Mouse (Mus musculus) midbrain, embryonic 11.5 days (tissue): ENCODE data around the gene Rpl12. TPM values are rescaled to one million over a fixed set of nuclear protein-coding genes. Genes with fewer than 3 reads are reported as not detected.
"Not testable (repeated sequence)": the region's sequence is repeated elsewhere in the genome, so short reads cannot be mapped to it uniquely, and the experiment has no call there.

Experiments used
- ATAC-seq: fragments of 200-750 bp; cut with Nextera tagmentation; 2 replicates; pipeline ENCODE4 v1.8.0; 2017; ENCODE audit warnings: moderate TSS enrichment, moderate library complexity; ENCODE audit not compliant: low FRiP score
- DNase-seq: peaks from one replicate; pipeline ENCODE4 v3.0.0; 2015; ENCODE audit warnings: low spot score; ENCODE audit errors: missing footprints
- H3K27ac ChIP-seq: fragments of 300-500 bp; sonication (generic); 2 replicates; pipeline ENCODE4 v1.5.1; 2014; ENCODE audit warnings: low read depth, low read length
- H3K27me3 ChIP-seq: fragments of 300-500 bp; sonication (generic); 2 replicates; pipeline ENCODE4 v1.6.1; 2014; ENCODE audit warnings: mild to moderate bottlenecking, low read length, moderate library complexity, mixed read lengths; ENCODE audit not compliant: control insufficient read depth, insufficient read depth
- H3K36me3 ChIP-seq: fragments of 300-500 bp; sonication (generic); 2 replicates; pipeline ENCODE4 v1.6.1; 2014; ENCODE audit warnings: mild to moderate bottlenecking, low read length, moderate library complexity, mixed read lengths; ENCODE audit not compliant: control insufficient read depth, insufficient read depth
- H3K4me1 ChIP-seq: fragments of 300-500 bp; sonication (generic); 2 replicates; pipeline ENCODE4 v1.6.1; 2014; ENCODE audit warnings: low read length; ENCODE audit not compliant: control insufficient read depth, insufficient read depth
- H3K4me2 ChIP-seq: fragments of 300-500 bp; sonication (generic); 2 replicates; pipeline ENCODE4 v1.6.1; 2014; ENCODE audit warnings: mild to moderate bottlenecking, moderate library complexity
- H3K4me3 ChIP-seq: fragments of 300-500 bp; sonication (generic); 2 replicates; pipeline ENCODE4 v1.5.1; 2014; ENCODE audit warnings: low read depth, low read length
- H3K9ac ChIP-seq: fragments of 300-500 bp; sonication (generic); 2 replicates; pipeline ENCODE4 v1.6.1; 2014; ENCODE audit warnings: low read length
- H3K9me3 ChIP-seq: fragments of 300-500 bp; sonication (generic); 2 replicates; pipeline ENCODE4 v1.6.1; 2016; ENCODE audit warnings: low read length; ENCODE audit not compliant: control insufficient read depth
- WGBS: fragments of 180-500 bp; shearing (Covaris S2); extraction: QIAGEN DNeasy Blood & Tissue Kit; methylation state at CpG from one replicate; pipeline ENCODE4 v1.1.7; 2014; 5-methylcytosine and 5-hydroxymethylcytosine counted together
- polyA plus RNA-seq: library from polyadenylated mRNA; unstranded; fragments of >200 nt; fragmentation: Nextera tagmentation; extraction: Ambion mirVana; gene quantifications from 2 replicates; pipeline ENCODE4 v1.2.1, GENCODE M21; 2014

Gene Rpl12
- polyA plus RNA-seq, 1 experiment from 2014 or later, result 155 TPM

DNA sequence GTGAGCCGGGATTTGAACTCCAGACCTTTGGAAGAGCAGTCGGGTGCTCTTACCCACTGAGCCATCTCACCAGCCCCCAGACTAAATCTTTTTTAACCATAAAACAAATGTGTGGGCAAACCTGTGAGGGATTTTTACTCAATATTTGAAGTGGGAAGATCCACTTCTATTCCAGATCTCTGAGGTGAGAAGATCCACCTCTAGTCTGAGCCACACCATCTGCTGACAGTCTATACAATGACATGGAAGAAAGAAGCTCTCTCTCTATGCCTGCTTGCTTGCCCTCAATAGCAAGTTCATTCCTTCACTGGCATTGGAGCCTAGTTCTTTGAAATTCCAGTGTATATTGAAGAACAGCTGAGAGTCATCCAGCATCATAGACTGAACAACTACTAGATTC lies 38.4 kb downstream of the Rpl12 start:
- ATAC-seq (no peak), DNase-seq (no peak)
- Histone ChIP-seq H3K9me3 (no peaks in the 10 kb centered on the region), H3K36me3 (no peaks in the 10 kb centered on the region), H3K4me2 (no peak overlapping the region), H3K27me3 (no peaks in the 10 kb centered on the region), H3K4me1 (no peaks in the 10 kb centered on the region), H3K9ac (no peak overlapping the region), H3K27ac (no peak overlapping the region), H3K4me3 (no peak overlapping the region)
- 89% methylated on average over 2 of the region's 2 CpGs for WGBS

DNA sequence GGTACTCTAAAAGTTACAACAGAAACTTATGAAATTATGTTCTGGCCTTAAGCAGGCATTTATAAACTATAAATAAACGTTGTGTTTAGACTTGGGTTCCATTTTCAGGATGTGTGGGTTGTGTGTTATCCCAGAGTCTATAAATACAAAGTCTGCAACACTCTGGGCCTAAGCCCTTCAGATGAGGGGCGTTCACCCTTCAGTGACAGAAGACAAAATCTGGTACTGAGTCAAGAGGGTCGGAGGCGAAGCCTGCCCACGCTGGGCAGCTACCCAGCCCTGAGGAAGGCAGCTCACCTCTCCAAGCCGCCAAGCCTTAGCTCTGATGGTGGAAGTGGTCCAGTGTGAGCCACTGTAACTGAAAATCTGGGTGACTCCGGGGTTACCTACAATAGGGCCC lies 40.8 kb downstream of the Rpl12 start:
- no peak for DNase-seq

DNA sequence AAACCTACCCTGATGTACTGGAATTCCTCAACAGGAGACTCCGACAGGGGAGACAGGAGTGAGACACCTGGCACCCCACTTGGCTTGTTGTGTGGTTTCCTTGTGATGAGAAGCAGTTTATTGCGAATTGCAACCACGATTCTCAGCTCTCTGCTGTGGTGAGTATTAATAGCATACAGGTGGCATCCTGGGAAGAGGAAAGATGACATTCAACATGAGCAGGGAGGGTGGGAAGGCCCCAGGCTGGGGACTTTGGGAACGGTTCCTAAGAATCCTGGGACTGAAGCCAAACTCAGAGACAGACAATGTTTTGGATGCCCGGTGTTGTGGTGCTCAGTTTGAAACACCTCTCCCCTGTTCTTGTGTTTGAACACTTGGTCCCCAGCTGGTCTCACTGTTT lies 43.7 kb downstream of the Rpl12 start:
- Histone ChIP-seq H3K9me3 (no peaks in the 10 kb centered on the region), H3K36me3 (no peaks in the 10 kb centered on the region), H3K4me2 (no peak overlapping the region), H3K27me3 (no peaks in the 10 kb centered on the region), H3K4me3 (no peak overlapping the region), H3K9ac (no peak overlapping the region), H3K4me1 (no peaks in the 10 kb centered on the region), H3K27ac (no peak overlapping the region)
- DNase-seq (no peak), ATAC-seq (no peak)
- WGBS, result 81% methylated on average over 5 of the region's 5 CpGs

More for the DNA sequence above, 40.8 kb downstream of the Rpl12 start:
- ATAC-seq, result no peak
- Histone ChIP-seq H3K27me3 (no peaks in the 10 kb centered on the region), H3K4me1 (no peaks in the 10 kb centered on the region), H3K9ac (no peak overlapping the region), H3K36me3 (no peaks in the 10 kb centered on the region), H3K27ac (no peak overlapping the region), H3K4me2 (no peak overlapping the region), H3K9me3 (no peaks in the 10 kb centered on the region), H3K4me3 (no peak overlapping the region)
- WGBS, result 88% methylated on average over 7 of the region's 7 CpGs

DNA sequence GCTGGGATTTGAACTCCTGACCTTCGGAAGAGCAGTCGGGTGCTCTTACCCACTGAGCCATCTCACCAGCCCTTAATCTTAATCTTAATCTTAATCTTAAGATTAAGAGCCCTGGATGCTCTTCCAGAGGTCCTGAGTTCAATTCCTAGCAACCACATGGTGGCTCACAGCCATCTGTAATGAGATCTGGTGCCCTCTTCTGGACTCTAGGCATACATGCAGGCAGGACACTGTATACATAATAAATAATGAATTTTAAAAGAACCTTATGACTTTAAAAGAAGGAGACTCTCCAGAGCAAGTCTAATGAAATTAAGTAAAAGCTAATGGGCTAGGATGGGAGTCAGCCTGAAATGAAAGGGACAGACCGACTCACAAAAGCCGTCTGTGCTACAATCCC lies 47.7 kb downstream of the Rpl12 start:
- H3K4me3 ChIP-seq, DNase-seq, H3K4me2 ChIP-seq, H3K4me1 ChIP-seq, ATAC-seq, H3K9ac ChIP-seq, H3K9me3 ChIP-seq, H3K27ac ChIP-seq, H3K27me3 ChIP-seq, H3K36me3 ChIP-seq: not testable (repeated sequence)
- 83% methylated on average over 4 of the region's 4 CpGs for WGBS

DNA sequence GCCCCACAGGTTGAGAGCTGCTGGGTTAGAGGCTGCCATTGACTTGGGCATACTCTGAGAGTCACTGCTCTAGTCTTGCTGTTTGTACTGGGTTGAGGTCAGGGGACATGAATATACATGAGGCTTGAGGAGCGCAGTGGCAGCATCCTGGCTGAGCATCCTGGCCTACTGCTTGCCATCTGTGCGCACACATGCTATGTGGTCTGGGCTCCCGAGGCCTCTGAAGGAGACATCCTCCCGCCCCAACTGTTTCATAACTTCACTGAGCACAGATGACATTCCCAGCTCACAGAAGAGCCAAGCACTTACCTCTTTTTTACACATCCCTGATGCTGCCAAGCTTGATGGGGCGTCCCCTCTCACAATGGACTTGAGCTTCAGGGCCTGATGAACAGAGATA lies 53.5 kb downstream of the Rpl12 start:
- 0 out of 2 replicates have a peak, but pooled peaks have one; percentile 33 for ATAC-seq
- WGBS, result 76% methylated on average over 5 of the region's 5 CpGs

More for the DNA sequence above, 53.5 kb downstream of the Rpl12 start:
- no peaks in the 10 kb centered on the region for H3K27me3 ChIP-seq
- H3K9ac ChIP-seq, result no peak overlapping the region
- H3K4me1 ChIP-seq, result 0 out of 2 replicates have a peak, but pooled peaks cover 2% of the 10 kb centered on the region
- H3K9me3 ChIP-seq, result no peaks in the 10 kb centered on the region
- H3K27ac ChIP-seq, result no peak overlapping the region
- H3K36me3 ChIP-seq, result no peaks in the 10 kb centered on the region
- no peak overlapping the region for H3K4me3 ChIP-seq
- DNase-seq, result no peak
- no peak overlapping the region for H3K4me2 ChIP-seq

Other genes starting within 250 kb of the Rpl12 start
- 72.8 and 82.6 TPM in 2 replicates for gene Cdk9, start 248.5 kb upstream of the Rpl12 start, polyA plus RNA-seq
- gene Sh2d3c, start 240.5 kb upstream of the Rpl12 start, polyA plus RNA-seq, result 23.4 and 25.5 TPM in 2 replicates
- gene 6330409D20Rik, start 220.5 kb upstream of the Rpl12 start, polyA plus RNA-seq, result 2.0 and 3.0 TPM in 2 replicates
- 47.7 and 51.4 TPM in 2 replicates for gene Tor2a, start 204.3 kb upstream of the Rpl12 start, polyA plus RNA-seq
- gene Ttc16, start 185.9 kb upstream of the Rpl12 start, polyA plus RNA-seq, result 0.26 and 0.30 TPM in 2 replicates
- 3.2 and 3.9 TPM in 2 replicates for gene Ptrh1, start 185.8 kb upstream of the Rpl12 start, polyA plus RNA-seq
- 0.08 and 0.28 TPM in 2 replicates for gene Cfap157, start 177.1 kb upstream of the Rpl12 start, polyA plus RNA-seq
- 51.4 and 53.8 TPM in 2 replicates for gene Stxbp1, start 114.3 kb upstream of the Rpl12 start, polyA plus RNA-seq
- gene Fam129b, start 85.4 kb upstream of the Rpl12 start, polyA plus RNA-seq, result 10.3 and 10.6 TPM in 2 replicates
- gene Lrsam1, start 55 bp downstream of the Rpl12 start, polyA plus RNA-seq, result 9.2 and 9.3 TPM in 2 replicates
- gene Slc2a8, start 20.5 kb downstream of the Rpl12 start, polyA plus RNA-seq, result 8.4 and 9.5 TPM in 2 replicates
- gene Garnl3, start 170.1 kb downstream of the Rpl12 start, polyA plus RNA-seq, result 12.8 and 13.6 TPM in 2 replicates